Mouse (Mus musculus) monocyte, adult 5-6 weeks (primary cell): ENCODE results near the gene S1pr4. TPM values are rescaled to one million over a fixed set of nuclear protein-coding genes. Genes with fewer than 3 reads are reported as not detected.

Experiments used
- ATAC-seq: fragments of 153-309, 156-312 bp; replicated peaks from 2 replicates; pipeline ENCODE4 v1.8.0; 2017; ENCODE audit warnings: mild to moderate bottlenecking; ENCODE audit not compliant: low TSS enrichment, insufficient number of reproducible peaks, severe bottlenecking, poor library complexity, low FRiP score
- total RNA-seq: library from RNA; stranded (forward); fragments of 200-1000, 200-491, 200-594 nt; gene quantifications from 3 replicates; pipeline ENCODE4 v1.2.3, GENCODE M21; 2017

The S1pr4 gene
- total RNA-seq, 1 experiment from 2014 or later = 20.5 TPM

GRCm38 (mm10) chr10:81523570-81523969, 23.6 kb upstream of the S1pr4 start:
- no peak for ATAC-seq

GRCm38 (mm10) chr10:81523142-81523541, 23.2 kb upstream of the S1pr4 start:
- no peak for ATAC-seq

DNA sequence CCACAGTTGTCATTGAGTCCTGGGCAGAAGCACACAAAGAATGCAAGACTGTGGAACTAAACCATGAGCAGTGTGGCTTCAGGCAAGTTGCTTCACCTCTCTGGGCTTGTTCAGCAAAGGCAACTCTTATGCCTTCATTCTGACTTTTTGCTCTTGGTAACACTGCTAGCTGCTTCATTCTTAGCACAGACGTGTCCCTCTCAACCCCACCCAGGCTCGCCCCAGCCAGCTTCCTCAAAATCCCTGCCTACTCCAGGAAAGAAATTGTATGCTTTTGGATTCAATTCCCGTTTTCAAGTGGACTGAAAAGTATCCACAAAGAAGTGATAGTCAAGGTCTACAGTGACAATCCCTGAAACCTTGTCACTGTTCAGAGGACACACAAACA, 20.0 kb upstream of the S1pr4 start:
- no peak for ATAC-seq

GRCm38 (mm10) chr10:81519227-81519977, 19.5 kb upstream of the S1pr4 start:
- ATAC-seq = no peak; the same call in 1 of the 2 replicates

DNA sequence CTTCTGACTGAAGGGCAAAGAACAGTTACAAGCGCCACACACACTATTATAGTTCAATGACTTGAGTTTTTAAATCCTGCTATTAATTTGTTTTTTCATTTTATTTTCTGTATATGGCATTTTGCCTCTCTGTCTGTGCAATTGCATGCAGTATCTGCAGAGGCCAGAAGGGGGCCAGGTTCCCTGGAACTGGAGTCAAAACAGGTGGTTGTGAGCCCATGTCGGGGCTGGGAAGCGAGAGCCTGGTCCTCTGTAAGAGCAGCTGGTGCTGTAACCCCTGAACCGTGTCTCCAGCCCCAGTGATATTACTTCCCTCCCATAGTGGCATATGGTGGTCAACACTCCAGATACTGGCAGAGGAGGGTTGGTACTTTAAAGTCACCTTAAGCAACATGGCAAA, 18.6 kb upstream of the S1pr4 start:
- no peak; the same call in 1 of the 2 replicates for ATAC-seq

GRCm38 (mm10) chr10:81517227-81517626, 17.3 kb upstream of the S1pr4 start:
- peak; percentile 37; the same call in 1 of the 2 replicates for ATAC-seq

DNA sequence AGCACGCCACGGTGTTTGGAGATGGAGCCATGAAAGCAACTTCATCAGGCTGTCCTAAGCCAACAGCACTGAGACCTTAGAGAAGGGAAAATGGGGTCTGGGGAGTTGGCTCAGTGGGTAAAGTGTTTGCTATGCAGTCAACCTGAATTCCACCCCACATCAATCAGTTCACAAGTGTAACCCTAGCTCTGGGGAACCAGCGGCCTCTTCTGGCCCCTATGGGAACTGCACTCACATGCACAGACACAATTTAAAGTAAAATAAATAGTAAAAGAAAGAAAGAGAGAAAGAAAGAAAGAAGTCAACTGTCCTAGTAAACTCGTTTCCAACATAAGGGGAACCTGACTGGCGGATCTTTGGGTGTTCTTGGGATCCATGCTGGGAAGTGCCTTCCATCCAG, 13.9 kb upstream of the S1pr4 start:
- no peak for ATAC-seq

DNA sequence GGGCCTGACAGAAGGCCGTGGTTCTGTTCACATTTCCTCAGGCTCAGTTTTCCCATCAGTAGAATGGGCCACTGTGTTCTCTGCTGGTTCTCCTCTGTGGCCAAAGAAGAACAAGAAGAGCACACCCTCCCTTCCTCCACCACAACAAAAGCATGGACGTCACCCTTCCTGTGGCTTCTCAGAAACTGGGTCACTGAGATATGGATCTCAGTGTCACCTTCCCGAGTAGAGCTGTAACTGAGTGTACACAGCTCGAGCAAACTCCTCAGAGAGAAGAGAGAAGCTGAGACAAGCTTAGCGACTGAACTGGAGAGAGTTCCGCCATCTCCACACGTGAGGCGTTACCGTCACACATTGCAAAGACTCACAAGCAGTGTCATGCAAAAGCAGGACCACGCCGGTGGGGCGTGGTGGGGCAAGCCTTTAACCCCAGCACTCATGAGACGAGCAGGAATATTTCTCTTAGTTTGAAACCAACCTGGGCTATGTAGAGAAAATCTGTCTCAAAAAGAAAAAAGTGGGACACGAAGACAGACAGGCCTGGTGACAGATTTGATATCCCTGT, 10.4 kb upstream of the S1pr4 start:
- peak; percentile 32 for ATAC-seq

- peak; percentile 65 for ATAC-seq
Measured at GRCm38 (mm10) chr10:81507691-81508489, 8.0 kb upstream of the S1pr4 start.

GRCm38 (mm10) chr10:81507095-81507494, 7.2 kb upstream of the S1pr4 start:
- ATAC-seq = no peak

DNA sequence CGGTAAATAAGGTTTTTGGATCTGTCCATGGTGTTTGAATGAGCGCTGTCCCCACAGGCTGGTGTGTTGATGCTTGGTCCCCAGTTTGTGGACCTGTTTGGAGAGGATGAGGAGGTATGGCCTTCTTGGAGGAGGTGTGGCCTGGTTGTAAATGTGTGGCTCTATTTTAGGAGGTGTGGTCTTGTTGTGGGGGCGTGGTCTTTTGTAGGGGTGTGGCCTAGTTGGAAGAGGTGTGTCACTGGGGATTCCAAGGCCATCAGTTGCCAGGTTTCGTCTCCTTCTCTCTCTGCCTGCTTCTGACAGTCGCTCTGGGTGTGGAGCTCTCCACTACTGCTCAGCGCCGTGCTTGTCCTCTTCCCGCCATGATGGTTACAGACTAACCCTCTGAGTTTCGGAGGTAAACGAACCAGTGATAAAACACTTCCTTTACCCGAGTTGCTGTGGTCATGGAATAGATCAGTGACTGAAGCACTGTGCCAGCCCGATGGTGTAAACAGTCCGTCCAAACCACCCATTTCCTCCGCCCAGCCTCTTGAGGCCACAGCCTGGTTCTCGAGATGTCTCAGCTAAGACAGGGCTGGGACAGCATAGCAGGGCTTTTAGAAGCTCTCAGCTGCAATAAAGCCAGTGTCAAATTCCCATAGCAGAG, 5.2 kb upstream of the S1pr4 start:
- peak; percentile 27; the same call in 1 of the 2 replicates for ATAC-seq

- 0 out of 2 replicates have a peak, but pooled peaks have one; percentile 25 for ATAC-seq
Measured at GRCm38 (mm10) chr10:81502658-81503057, 2.7 kb upstream of the S1pr4 start.

- no peak for ATAC-seq
Measured at GRCm38 (mm10) chr10:81501863-81502262, 1.9 kb upstream of the S1pr4 start.

DNA sequence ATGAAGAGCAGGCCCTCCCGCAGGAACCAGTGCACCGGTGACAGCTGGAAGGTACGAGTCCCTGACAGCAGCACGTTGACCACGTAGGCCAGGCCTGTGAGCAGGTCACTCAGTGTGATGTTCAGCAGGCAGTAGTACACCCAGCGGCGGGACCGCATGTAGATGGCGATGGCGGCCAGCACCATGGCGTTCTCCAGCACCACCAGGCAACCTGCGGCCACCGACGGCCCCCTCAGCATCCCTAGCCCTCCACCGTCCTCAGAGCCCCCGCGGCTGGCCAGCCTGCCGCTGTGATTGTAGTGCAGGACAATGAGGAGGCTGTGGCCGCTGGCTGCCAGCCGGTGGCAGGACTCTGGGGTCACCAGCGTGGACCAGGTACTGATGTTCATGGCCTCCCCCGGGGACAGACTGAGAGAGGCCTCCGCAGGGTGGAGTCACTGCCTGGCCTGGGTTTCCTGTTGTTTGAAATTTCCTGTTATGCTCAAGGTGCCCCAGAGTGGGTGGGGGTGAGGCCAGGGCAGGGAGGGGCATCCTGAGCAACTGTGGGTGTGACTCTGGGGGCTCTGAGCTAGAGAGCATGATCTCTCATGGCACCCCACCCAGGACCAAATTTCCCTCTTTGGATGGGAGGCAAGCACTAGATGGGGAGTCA, 556 bp downstream of the S1pr4 start:
- 0 out of 2 replicates have a peak, but pooled peaks have one; percentile 3 for ATAC-seq

DNA sequence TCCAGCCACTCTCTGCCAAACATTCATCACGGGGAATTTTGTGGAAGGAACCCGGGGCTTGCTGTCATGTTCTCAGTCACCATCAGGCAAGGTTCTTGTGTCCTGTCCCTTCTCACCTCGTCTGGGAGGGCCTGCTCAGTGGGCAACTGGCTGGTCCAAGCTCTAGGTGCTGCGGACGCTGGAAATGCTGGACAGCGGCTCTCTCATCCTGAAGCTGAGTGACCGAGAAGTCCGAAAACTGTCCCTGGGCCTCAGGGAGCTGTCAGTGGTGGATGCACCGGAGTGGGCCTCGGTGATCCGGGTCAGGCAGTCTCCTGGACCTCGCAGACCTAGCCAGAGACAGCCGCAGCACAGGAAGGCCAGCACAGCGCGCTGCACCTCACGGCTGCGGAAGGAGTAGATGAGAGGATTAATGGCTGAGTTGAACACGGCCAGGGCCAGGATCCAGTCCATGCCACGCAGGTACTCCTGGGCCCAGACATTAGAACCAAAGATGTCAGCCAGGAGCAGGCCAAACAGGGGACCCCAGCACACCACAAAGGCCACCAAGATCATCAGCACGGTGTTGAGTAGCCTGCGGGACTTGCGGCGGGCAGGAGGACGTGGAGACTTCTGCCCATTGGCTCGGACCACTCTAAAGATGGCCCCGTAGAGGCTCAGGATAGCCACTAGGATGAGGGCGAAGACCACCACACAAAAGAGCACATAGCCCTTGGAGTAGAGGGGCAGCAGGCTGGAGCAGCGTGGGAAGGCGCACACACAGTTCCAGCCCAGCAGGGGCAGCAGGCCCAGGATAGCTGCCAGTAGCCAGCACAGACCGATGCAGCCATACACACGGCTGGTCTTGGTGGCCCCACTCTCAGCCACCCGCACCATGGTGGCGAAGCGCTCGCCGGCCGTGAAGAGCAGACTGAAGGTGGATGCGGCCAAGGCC, 1.3 kb downstream of the S1pr4 start:
- no peak for ATAC-seq

- peak; percentile 7; the same call in 1 of the 2 replicates for ATAC-seq
Measured at GRCm38 (mm10) chr10:81497401-81498270, 2.3 kb downstream of the S1pr4 start.

DNA sequence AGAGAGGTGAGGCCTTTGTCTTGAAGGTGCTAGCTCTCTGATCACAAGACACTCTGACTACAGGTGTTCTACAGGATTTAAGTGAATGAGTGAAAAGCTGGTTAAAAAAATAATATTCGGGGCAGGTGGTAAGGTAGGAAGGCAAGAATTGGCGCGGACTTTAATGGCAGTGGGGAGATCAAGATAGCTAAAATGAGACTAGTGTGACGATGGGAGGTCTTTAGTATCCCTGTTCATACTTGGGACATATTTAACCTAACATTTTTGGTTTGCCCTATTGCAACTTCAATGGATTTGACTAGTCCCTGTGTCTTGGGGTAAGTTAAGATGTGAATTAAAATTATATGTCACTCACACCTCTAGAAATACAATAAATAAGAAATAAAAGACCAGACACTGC, 3.0 kb downstream of the S1pr4 start:
- no peak for ATAC-seq
